Mouse (Mus musculus) heart, adult 9 months (tissue): ENCODE measurements around the gene Cox5b.
"Not testable (repeated sequence)": the region's sequence is repeated elsewhere in the genome, so short reads cannot be mapped to it uniquely, and the experiment has no call there.

Experiments
- DNase-seq, 2 experiments: peaks; one replicate each; pipeline ENCODE4 v3.0.0; 2022; ENCODE audit warnings: low spot score in 2 of 2

The Cox5b gene

GRCm38 (mm10) chr1:36691271-36692155, at the start of gene Cox5b:
Cox5b (plus strand) TSS chr1:36691449.
- peak; percentile 96 to 97 for DNase-seq

DNA sequence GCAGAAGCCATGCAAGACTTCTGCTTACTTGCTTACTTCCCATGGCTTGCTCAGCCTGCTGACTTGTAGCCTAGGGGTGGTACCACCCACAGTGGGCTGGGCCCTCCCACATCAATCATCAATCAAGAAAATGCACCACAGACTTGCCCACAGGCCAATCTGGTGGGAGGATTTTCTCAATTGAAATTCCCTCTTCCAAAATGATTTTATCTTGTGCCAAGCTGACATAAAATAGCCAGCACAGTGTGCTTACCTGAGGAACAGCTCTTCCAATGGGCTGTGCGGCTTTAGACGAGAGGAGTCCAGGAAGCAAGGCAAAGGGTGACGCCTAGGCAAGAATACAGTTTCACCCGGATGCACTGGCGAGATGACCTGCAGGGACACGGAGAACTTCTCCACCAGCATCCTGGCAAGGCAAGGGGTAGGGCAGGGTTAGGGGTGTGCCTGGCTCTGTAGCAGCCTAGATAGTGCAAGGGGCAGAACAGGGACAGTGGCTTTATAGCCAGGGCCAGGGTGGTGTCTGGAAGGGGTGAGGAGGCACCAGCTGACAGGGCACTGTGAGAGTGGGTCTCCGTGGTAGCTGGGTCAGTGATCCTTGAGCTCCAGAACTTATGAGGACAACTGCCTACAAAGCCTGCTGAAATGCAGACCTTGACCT, 47.2 kb upstream of the Cox5b start:
- no peak for DNase-seq

GRCm38 (mm10) chr1:36644615-36645007, 46.6 kb upstream of the Cox5b start:
- DNase-seq: no peak

GRCm38 (mm10) chr1:36646285-36646684, 45.0 kb upstream of the Cox5b start:
- DNase-seq: no peak

DNA sequence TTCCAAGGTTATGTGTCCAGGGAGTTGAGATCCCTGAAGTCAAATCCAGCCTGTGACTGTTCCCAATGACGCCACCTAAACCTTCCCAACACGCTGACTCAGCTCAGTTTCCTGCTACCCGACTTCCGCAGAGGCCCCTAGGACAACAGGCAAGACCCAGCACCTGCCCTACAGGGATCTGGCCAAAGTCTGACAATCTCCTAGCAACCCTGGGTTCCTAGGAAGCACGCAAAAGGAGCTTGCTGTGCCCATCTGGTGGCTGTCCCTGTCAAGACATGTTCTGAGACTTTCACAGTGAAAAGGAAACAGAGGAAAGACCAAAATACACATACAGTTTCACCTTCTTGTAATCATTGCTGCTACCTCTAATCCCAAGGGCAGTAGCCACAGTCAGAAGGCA, 43.6 kb upstream of the Cox5b start:
- no peak for DNase-seq

GRCm38 (mm10) chr1:36655039-36655438, 36.2 kb upstream of the Cox5b start:
- no peak for DNase-seq

- DNase-seq: no peak
Measured at GRCm38 (mm10) chr1:36656233-36656632, 35.0 kb upstream of the Cox5b start.

DNA sequence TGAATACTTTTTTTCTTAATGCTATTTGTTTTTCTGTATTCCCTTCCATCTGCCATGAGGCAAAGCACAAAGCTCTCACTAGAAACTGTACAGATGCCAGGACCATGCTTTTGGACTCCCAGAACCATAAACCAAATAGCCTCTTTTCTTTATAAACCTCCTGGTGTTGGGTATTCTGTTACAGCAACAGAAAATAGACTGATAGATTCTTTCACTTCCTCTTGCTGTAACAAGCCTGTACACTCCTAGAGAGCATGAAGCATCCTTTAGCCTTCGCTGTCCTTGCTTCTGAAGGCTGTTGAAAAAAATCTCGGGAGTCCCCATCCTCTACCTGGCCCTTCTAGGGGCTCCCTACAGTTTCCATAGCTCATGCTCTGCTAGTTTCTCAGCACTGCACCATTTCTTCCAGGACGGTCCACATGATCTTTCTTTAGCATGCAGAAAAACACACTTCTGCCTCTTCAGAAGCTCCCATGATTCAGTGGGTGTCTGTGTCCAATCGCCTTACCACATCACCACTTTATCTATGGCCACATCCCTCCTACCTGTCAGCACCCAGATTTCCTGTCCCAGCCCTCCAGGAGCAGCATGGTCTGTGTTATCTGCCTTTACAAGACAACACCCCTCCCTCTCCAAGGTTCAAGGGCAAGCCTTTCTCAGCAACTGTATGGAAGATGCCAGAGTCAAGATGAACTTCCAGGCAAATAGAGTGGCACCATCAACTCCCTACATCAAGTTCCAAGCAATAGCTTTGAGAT, 33.4 kb upstream of the Cox5b start:
- DNase-seq: no peak

DNA sequence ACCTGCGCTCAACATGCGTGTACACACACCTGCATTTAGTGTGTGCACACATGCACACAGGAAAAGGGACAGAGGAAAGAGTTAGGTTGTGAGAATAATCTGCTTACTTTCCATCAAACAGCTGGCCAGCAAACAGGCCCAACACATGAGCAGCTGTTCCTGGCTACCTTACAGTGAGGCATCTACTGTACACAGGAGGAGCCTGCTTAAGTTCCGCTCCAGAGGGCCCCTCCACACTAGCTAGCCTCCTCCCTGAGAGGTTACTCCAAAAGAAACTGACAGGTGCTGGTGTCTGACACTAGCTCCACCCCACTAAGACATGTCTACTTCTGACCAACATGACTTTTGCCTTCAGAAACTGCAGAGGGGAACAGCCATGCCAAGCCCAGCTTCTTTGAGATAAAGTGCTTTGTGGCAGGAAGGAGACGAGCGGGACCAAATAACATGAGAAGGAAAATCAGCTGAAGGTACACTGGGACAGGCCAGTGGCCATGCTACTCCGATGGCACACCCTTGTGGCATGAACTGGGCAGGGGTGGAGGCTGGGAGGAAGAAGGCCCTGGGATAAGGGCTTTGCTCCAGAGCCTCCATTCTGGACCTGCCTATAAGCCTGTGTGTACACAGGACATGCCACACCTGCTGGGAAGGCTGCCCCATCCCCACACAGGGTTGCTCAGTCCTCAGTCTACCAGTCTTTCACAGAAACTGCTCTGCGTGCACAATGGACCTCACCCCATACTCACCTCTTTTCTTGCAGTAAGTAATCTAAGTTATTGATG, 32.4 kb upstream of the Cox5b start:
- DNase-seq: no peak

- DNase-seq: peak in 1 of 2 experiments; percentile 21
Measured at GRCm38 (mm10) chr1:36664457-36664856, 26.8 kb upstream of the Cox5b start.

- no peak for DNase-seq
Measured at GRCm38 (mm10) chr1:36665165-36665723, 26.0 kb upstream of the Cox5b start.

DNA sequence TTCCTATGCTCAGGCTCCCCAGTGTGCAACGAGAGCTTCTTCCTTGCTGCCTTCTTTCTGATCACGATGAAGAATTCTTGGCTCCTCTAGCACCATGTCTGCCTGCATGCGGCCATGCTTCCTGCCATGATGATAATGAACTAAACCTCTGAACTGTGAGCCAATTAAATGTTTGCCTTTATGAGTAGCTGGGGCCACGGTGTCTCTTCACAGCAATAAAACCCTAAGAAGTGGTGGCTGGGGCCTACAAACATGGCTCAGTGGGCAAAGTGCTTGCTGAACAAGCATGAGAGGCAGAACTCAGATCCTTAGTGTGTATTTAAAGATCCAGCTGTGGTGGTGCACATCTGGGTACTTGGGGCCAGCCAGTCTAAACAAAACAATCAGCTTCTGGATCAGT, 25.3 kb upstream of the Cox5b start:
- DNase-seq: no peak

DNA sequence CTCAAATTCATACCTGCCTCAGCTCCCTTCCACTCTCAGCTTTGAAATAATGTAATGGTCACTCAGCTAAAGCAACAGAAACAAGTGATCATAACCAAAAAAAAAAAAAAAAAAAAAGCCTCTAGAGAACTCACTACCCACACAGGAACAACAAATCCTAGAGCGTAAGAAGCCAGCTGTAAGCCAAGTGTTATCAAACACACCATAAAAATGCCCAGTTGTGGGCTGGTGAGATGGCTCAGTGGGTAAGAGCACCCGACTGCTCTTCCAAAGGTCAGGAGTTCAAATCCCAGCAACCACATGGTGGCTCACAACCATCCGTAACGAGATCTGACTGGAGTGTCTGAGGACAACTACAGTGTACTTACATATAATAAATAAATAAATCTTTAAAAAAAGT, 23.2 kb upstream of the Cox5b start:
- DNase-seq: not testable (repeated sequence)

DNA sequence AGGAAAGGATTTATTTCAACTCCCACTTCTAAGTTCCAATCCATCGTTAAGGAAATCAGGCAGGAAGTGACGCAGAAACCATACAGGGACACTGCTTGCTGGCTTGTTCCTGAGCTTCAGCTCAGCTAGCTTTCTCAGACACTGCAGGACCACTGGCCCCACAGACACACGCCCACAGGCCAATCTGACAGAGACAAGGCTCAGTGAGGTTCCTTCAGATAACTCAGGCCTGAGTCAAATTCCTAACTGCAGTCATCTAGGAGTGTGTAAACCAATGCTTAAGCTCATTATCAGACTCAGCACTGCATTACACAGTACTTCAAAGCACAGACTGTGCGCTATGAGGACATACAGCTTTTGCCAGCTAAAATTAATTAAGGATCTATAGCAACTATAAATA, 21.0 kb upstream of the Cox5b start:
- no peak for DNase-seq

GRCm38 (mm10) chr1:36671260-36671659, 20.0 kb upstream of the Cox5b start:
- DNase-seq: no peak

DNA sequence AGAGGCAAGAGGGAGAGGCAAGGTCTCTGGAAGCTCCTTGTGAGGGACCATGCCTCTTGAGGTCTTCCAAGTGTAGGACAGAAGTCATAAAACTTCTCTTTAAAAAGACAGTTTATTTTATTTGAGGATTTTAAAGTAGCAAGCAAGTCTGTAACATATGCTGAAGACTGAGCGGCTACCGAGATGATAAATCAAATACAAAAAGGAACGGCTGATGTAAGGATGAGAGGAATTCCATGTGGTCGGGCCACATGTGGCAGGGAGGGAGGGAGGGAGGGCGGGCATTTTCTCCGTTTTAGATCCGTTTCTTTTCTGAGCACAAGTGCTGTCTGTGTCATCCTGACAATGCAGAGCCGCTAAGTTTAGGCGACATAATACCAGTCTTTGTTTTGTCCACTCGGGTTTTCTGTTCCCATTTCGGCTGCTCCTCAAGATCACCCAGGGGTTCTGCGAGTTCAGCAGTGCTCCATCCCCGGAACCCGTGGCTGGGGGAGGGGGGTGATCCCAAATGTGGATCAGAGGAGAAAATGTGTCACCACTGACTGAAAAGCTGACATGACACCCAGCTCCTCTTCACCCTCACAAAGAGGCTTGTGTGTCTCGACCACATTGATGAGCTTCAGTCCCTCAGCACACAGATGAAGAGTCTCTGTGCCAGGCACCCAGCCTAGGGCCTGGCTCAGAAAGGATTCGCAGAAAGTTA, 18.4 kb upstream of the Cox5b start:
- no peak for DNase-seq

DNA sequence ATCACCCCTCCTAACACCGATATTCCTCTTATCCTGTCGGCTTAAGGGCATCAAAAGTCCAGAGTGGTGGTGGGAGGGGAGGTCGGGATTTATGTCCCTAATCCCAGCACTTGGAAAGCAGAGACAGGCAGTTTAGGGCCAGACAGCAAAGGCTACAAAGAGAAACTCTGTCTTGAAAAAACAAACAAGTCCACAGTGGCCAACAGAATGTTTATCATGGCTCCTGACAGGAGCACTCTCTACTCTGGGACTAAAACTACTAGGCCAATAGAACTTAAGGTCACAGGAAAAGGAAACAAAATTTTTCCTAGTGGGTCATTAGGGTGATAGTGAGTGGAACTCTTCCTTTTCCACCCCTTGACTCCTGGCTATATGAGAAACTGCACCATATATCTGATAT, 16.3 kb upstream of the Cox5b start:
- DNase-seq: no peak

DNA sequence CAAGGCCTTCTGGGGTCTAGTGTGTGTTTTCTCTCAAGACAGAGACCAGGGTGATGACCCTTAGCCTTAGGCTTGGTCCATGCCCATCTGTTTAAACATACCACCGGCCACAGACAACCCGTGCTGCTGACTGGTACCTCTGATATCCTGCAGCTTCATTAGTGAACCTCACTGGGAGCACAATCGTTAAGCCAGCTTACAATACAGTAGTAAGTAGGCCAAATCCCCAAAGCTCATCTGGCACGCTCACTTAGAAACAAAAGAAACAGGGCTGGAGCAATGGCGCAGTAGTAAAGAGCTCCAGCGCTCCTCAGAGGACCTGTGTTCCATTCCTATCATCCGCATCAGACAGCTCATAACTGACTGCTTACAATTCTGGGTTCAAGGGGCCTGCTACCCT, 10.4 kb upstream of the Cox5b start:
- DNase-seq: no peak

- DNase-seq: no peak
Measured at GRCm38 (mm10) chr1:36682620-36683355, 8.5 kb upstream of the Cox5b start, which contains the start of gene Fam178b. Fam178b (minus strand) TSS chr1:36683183.
